Comparison of ENCODE assay signal across 8 mouse cellular contexts in genomic region chr4:119422294-119422964, GRCm38 (mm10). TPM values are rescaled to one million over a fixed set of nuclear protein-coding genes. Genes with fewer than 3 reads are reported as not detected.
DNase-seq lines count a peak whose midpoint lies in the region; ATAC-seq and TF ChIP-seq lines count a peak whose summit lies in the region.

Ppcs (minus strand) TSS chr4:119422420.
Zmynd12 (plus strand) TSS chr4:119422814.

- H3K4me2 ChIP-seq in forebrain, embryonic 13.5 days = peak within 1 kb of the TSS; percentile 89
- peak within 1 kb of the TSS; percentile 90 for H3K4me2 ChIP-seq in liver, embryonic 16.5 days (ENCODE audit: low read depth, low read length)
- H3K4me2 ChIP-seq in neural tube, embryonic 12.5 days (replicated peaks) = peak within 1 kb of the TSS; percentile 88
- H3K4me2 ChIP-seq in stomach, postnatal 0 days (replicated peaks; ENCODE audit: low read depth) = peak within 1 kb of the TSS; percentile 93

- peak; percentile 42 for TF ChIP-seq EP300 in stomach, postnatal 0 days (optimal IDR thresholded peaks at IDR 0.05)

- no peaks in the 10 kb centered on the region; the same call in 1 of the 2 replicates for H3K36me3 ChIP-seq in forebrain, embryonic 13.5 days (ENCODE audit: poor library complexity, severe bottlenecking)
- H3K36me3 ChIP-seq in liver, embryonic 16.5 days (ENCODE audit: control insufficient read depth, insufficient read depth) = no peaks in the 10 kb centered on the region
- H3K36me3 ChIP-seq in neural tube, embryonic 12.5 days = no peaks in the 10 kb centered on the region
- no peaks in the 10 kb centered on the region for H3K36me3 ChIP-seq in stomach, postnatal 0 days (ENCODE audit: control insufficient read depth, insufficient read depth, low read length)

- intact Hi-C loops in heart, postnatal 10 days (cut with DNase I) = loop anchor here (5.0 kb wide), 1 partner anchor 185 kb away; no protein-coding TSS in a partner anchor

- no peaks in the 10 kb centered on the region for H3K27me3 ChIP-seq in forebrain, embryonic 13.5 days
- H3K27me3 ChIP-seq in liver, embryonic 16.5 days (ENCODE audit: control insufficient read depth, insufficient read depth, low read depth, low read length) = no peaks in the 10 kb centered on the region
- no peaks in the 10 kb centered on the region for H3K27me3 ChIP-seq in neural tube, embryonic 12.5 days (replicated peaks)
- H3K27me3 ChIP-seq in stomach, postnatal 0 days (ENCODE audit: control insufficient read depth, insufficient read depth, low read length) = no peaks in the 10 kb centered on the region

- DNase-seq in ES-CJ7 (ENCODE audit: low read depth, low spot score) = peak; percentile 97
- DNase-seq in heart, postnatal 10 days = peak; percentile 91 to 93
- DNase-seq in kidney, postnatal 4 days = peak; percentile 93 to 96
- peak; percentile 92 for DNase-seq in stomach, postnatal 0 days (ENCODE audit: low spot score)

- H3K27ac ChIP-seq in forebrain, embryonic 13.5 days = peak within 1 kb of the TSS; percentile 65
- H3K27ac ChIP-seq in liver, embryonic 16.5 days (ENCODE audit: low read length) = peak within 1 kb of the TSS; percentile 89
- peak within 1 kb of the TSS; percentile 64 for H3K27ac ChIP-seq in neural tube, embryonic 12.5 days
- peak within 1 kb of the TSS; percentile 87 for H3K27ac ChIP-seq in stomach, postnatal 0 days (replicated peaks)

- H3K4me1 ChIP-seq in forebrain, embryonic 13.5 days = peaks cover 15% of the 10 kb centered on the region
- peaks cover 45% of the 10 kb centered on the region for H3K4me1 ChIP-seq in liver, embryonic 16.5 days (ENCODE audit: control insufficient read depth, low read depth, low read length)
- peaks cover 19% of the 10 kb centered on the region for H3K4me1 ChIP-seq in neural tube, embryonic 12.5 days
- peaks cover 4% of the 10 kb centered on the region; the same call in 1 of the 2 replicates for H3K4me1 ChIP-seq in stomach, postnatal 0 days (replicated peaks; ENCODE audit: control insufficient read depth, insufficient read depth)

- whole genome bisulfite sequencing in forebrain, embryonic 13.5 days = under 1% methylated on average over 52 of the region's 52 CpGs
- WGBS in liver, embryonic 16.5 days (ENCODE audit: insufficient replicate concordance) = under 1% methylated on average over 51 of the region's 52 CpGs
- under 1% methylated on average over 52 of the region's 52 CpGs for WGBS in neural tube, embryonic 12.5 days
- WGBS in stomach, postnatal 0 days = under 1% methylated on average over 52 of the region's 52 CpGs

- no peaks in the 10 kb centered on the region for H3K9me3 ChIP-seq in forebrain, embryonic 13.5 days (replicated peaks)
- H3K9me3 ChIP-seq in liver, embryonic 16.5 days (replicated peaks; ENCODE audit: control insufficient read depth, low read length) = no peaks in the 10 kb centered on the region
- H3K9me3 ChIP-seq in neural tube, embryonic 12.5 days = no peaks in the 10 kb centered on the region
- H3K9me3 ChIP-seq in stomach, postnatal 0 days (ENCODE audit: control insufficient read depth, low read length) = no peaks in the 10 kb centered on the region

- peak within 1 kb of the TSS; percentile 64 for H3K4me3 ChIP-seq in forebrain, embryonic 13.5 days
- peak within 1 kb of the TSS; percentile 70 for H3K4me3 ChIP-seq in liver, embryonic 16.5 days (ENCODE audit: low read depth, low read length)
- H3K4me3 ChIP-seq in neural tube, embryonic 12.5 days = peak within 1 kb of the TSS; percentile 65
- H3K4me3 ChIP-seq in stomach, postnatal 0 days (ENCODE audit: low read depth, low read length) = peak within 1 kb of the TSS; percentile 63

- TF ChIP-seq CTCF in stomach, postnatal 0 days (IDR thresholded peaks at IDR 0.05; ENCODE audit: low read depth) = peak; percentile 51

- peak; percentile 93 for ATAC-seq in cerebellum, adult (ENCODE audit: insufficient number of reproducible peaks, low FRiP score, low TSS enrichment)
- peak; percentile 94 for ATAC-seq in forebrain, embryonic 13.5 days
- ATAC-seq in liver, embryonic 16.5 days (ENCODE audit: low read depth) = peak; percentile 91
- ATAC-seq in neural tube, embryonic 12.5 days (ENCODE audit: low FRiP score, low read depth) = peak; percentile 94
- peak; percentile 96 for ATAC-seq in stomach, postnatal 0 days (ENCODE audit: low FRiP score, low TSS enrichment)

- peak within 1 kb of the TSS; percentile 83 for H3K9ac ChIP-seq in forebrain, embryonic 13.5 days
- H3K9ac ChIP-seq in liver, embryonic 16.5 days (ENCODE audit: low read depth, low read length) = peak within 1 kb of the TSS; percentile 81
- H3K9ac ChIP-seq in neural tube, embryonic 12.5 days = peak within 1 kb of the TSS; percentile 77
- peak within 1 kb of the TSS; percentile 82 for H3K9ac ChIP-seq in stomach, postnatal 0 days (ENCODE audit: low read length)

RNA-seq across cellular contexts. Expression of gene Ppcs, which starts in this region (rescaled TPM):
- polyA plus RNA-seq in forebrain, embryonic 13.5 days (2015; fragmentation: Nextera tagmentation; extraction: Ambion mirVana) = 15.4 and 17.9 TPM in 2 replicates
- 10 to 100 TPM in 1 of 2 experiments, 1 to 10 TPM in 1; 9.6 to 17.0 TPM for total RNA-seq in heart, postnatal 10 days (2021)
- 12.9 and 13.3 TPM in 2 replicates for polyA plus RNA-seq in liver, embryonic 16.5 days (2015; fragmentation: Nextera tagmentation; extraction: Ambion mirVana)
- 20.9 and 22.7 TPM in 2 replicates for polyA plus RNA-seq in neural tube, embryonic 12.5 days (2016; fragmentation: Nextera tagmentation; extraction: Ambion mirVana)
- polyA plus RNA-seq in stomach, postnatal 0 days (2015; fragmentation: Nextera tagmentation; extraction: Ambion mirVana) = 30.7 and 31.6 TPM in 2 replicates

RNA-seq across cellular contexts. Expression of gene Zmynd12, which starts in this region (rescaled TPM):
- polyA plus RNA-seq in forebrain, embryonic 13.5 days (2015; fragmentation: Nextera tagmentation; extraction: Ambion mirVana) = 0.26 and 0.35 TPM in 2 replicates
- total RNA-seq in heart, postnatal 10 days (2021) = not detected
- polyA plus RNA-seq in liver, embryonic 16.5 days (2015; fragmentation: Nextera tagmentation; extraction: Ambion mirVana) = 0.14 and 0.31 TPM in 2 replicates
- 0.13 and 0.55 TPM in 2 replicates for polyA plus RNA-seq in neural tube, embryonic 12.5 days (2016; fragmentation: Nextera tagmentation; extraction: Ambion mirVana)
- 0.15 and 0.35 TPM in 2 replicates for polyA plus RNA-seq in stomach, postnatal 0 days (2015; fragmentation: Nextera tagmentation; extraction: Ambion mirVana)

Comparison
In these comparisons a context has a peak if more than half of its experiments do, and no peak if none do; other contexts are left out.
1. Peak in every context shown above with its lines: DNase-seq, ATAC-seq, H3K4me3 ChIP-seq and H3K27ac ChIP-seq.